Mouse (Mus musculus) gastrocnemius, postnatal 36 days (tissue): Measurements from ENCODE around the gene Entpd7. TPM values are rescaled to one million over a fixed set of nuclear protein-coding genes. Genes with fewer than 3 reads are reported as not detected.

Experiments used
- DNase-seq, 2 experiments: peaks; one replicate each; pipeline ENCODE4 v3.0.0; 2022
- intact Hi-C: fragments of 180-260 bp; cut with DNase I; formaldehyde crosslinking; loops from one replicate; pipeline ENCODE4 v1.15.1; 2025
- long read RNA-seq, 2 experiments: library from polyadenylated mRNA; stranded (forward); transcript quantifications; one replicate each; pipeline ENCODE4 v2.0.0; 2021
- total RNA-seq, 2 experiments: library from RNA; stranded (reverse); gene quantifications; 2 replicates each; pipeline ENCODE4 v1.2.3; 2021

Gene Entpd7
- total RNA-seq, result 1 to 10 TPM; 1.1 to 1.7 TPM
- long read RNA-seq, experiment 1, result 0 reads
- long read RNA-seq, experiment 2, result 0 reads

GRCm38 (mm10) chr19:43689419-43690246, at the start of gene Entpd7:
TSS of gene Entpd7 (plus strand) at chr19:43689672.
- intact Hi-C loops, result loop anchor here (2.0 to 5.0 kb wide), 2 partner anchors 15 to 63 kb away; partner anchors contain the start of genes Cox15, Cutc and Slc25a28
- peak; percentile 93 to 97 for DNase-seq

GRCm38 (mm10) chr19:43641833-43642232, 47.6 kb upstream of the Entpd7 start:
- DNase-seq, result no peak
- intact Hi-C loops, result no loop called here

- no peak for DNase-seq
- intact Hi-C loops, result no loop called here
Observed at GRCm38 (mm10) chr19:43642843-43643242, 46.6 kb upstream of the Entpd7 start.

GRCm38 (mm10) chr19:43645508-43645907, 44.0 kb upstream of the Entpd7 start:
- intact Hi-C loops, result no loop called here
- DNase-seq, result no peak

- DNase-seq, result no peak
- intact Hi-C loops, result no loop called here
Observed at GRCm38 (mm10) chr19:43646852-43647251, 42.6 kb upstream of the Entpd7 start.

- no peak for DNase-seq
- intact Hi-C loops, result no loop called here
Observed at GRCm38 (mm10) chr19:43647261-43647660, 42.2 kb upstream of the Entpd7 start.

GRCm38 (mm10) chr19:43648343-43648742, 41.1 kb upstream of the Entpd7 start:
- intact Hi-C loops, result no loop called here
- no peak for DNase-seq

- intact Hi-C loops, result no loop called here
- no peak for DNase-seq
Observed at GRCm38 (mm10) chr19:43651241-43651785, 38.2 kb upstream of the Entpd7 start.

- intact Hi-C loops, result loop anchor here (1.0 to 5.0 kb wide), 3 partner anchors 25 to 163 kb away; no protein-coding TSS in a partner anchor
Observed at GRCm38 (mm10) chr19:43655735-43656492, 33.6 kb upstream of the Entpd7 start.

GRCm38 (mm10) chr19:43659632-43660031, 29.8 kb upstream of the Entpd7 start:
- intact Hi-C loops, result loop anchor here (5.0 kb wide), 1 partner anchor 127 kb away; no protein-coding TSS in a partner anchor
- no peak for DNase-seq

More at GRCm38 (mm10) chr19:43655735-43656492, 33.6 kb upstream of the Entpd7 start:
- DNase-seq, result peak; percentile 54 to 70

GRCm38 (mm10) chr19:43660774-43661173, 28.7 kb upstream of the Entpd7 start:
- DNase-seq, result no peak
- intact Hi-C loops, result no loop called here

- DNase-seq, result no peak
- intact Hi-C loops, result no loop called here
Observed at GRCm38 (mm10) chr19:43662176-43662967, 27.1 kb upstream of the Entpd7 start.

GRCm38 (mm10) chr19:43663471-43663870, 26.0 kb upstream of the Entpd7 start:
- intact Hi-C loops, result no loop called here
- DNase-seq, result no peak

- DNase-seq, result peak in 1 of 2 experiments; percentile 33
- intact Hi-C loops, result no loop called here
Observed at GRCm38 (mm10) chr19:43665441-43666048, 23.9 kb upstream of the Entpd7 start.

GRCm38 (mm10) chr19:43666661-43667429, 22.6 kb upstream of the Entpd7 start:
- intact Hi-C loops, result no loop called here

GRCm38 (mm10) chr19:43667430-43667809, 22.1 kb upstream of the Entpd7 start:
- intact Hi-C loops, result no loop called here
- DNase-seq, result no peak

More at GRCm38 (mm10) chr19:43666661-43667429, 22.6 kb upstream of the Entpd7 start:
- no peak for DNase-seq

- intact Hi-C loops, result no loop called here
- no peak for DNase-seq
Observed at GRCm38 (mm10) chr19:43669136-43669759, 20.2 kb upstream of the Entpd7 start.

- DNase-seq, result no peak
- intact Hi-C loops, result no loop called here
Observed at GRCm38 (mm10) chr19:43671054-43671453, 18.4 kb upstream of the Entpd7 start.
